Mouse (Mus musculus) embryonic facial prominence, embryonic 11.5 days (tissue): ENCODE results near the gene Usp1. TPM values are rescaled to one million over a fixed set of nuclear protein-coding genes. Genes with fewer than 3 reads are reported as not detected.

ENCODE experiments used
- ATAC-seq: fragments of 200-750 bp; cut with Nextera tagmentation; replicated peaks from 2 replicates; pipeline ENCODE4 v1.8.0; 2017; ENCODE audit warnings: low read depth; ENCODE audit not compliant: insufficient number of reproducible peaks, low FRiP score, low TSS enrichment
- DNase-seq: peaks from one replicate; pipeline ENCODE4 v3.0.0-alpha.2; 2015; ENCODE audit warnings: low spot score
- H3K27ac ChIP-seq: fragments of 300-500 bp; sonication (generic); replicated peaks from 2 replicates; pipeline ENCODE4 v1.5.1; 2014; ENCODE audit warnings: mild to moderate bottlenecking, low read depth, low read length, control low read depth
- H3K27me3 ChIP-seq: fragments of 300-500 bp; sonication (generic); 2 replicates; pipeline ENCODE4 v1.6.1; 2014; ENCODE audit warnings: mild to moderate bottlenecking, low read length, moderate library complexity, mixed read lengths; ENCODE audit not compliant: control insufficient read depth, insufficient read depth
- H3K36me3 ChIP-seq: fragments of 300-500 bp; sonication (generic); replicated peaks from 2 replicates; pipeline ENCODE4 v1.6.1; 2014; ENCODE audit warnings: low read depth, mild to moderate bottlenecking, low read length, moderate library complexity, mixed read lengths; ENCODE audit not compliant: control insufficient read depth, insufficient read depth
- H3K4me1 ChIP-seq: fragments of 300-500 bp; sonication (generic); 2 replicates; pipeline ENCODE4 v1.6.1; 2014; ENCODE audit warnings: low read length, mixed read lengths; ENCODE audit not compliant: control insufficient read depth, insufficient read depth
- H3K4me2 ChIP-seq: fragments of 300-500 bp; sonication (generic); 2 replicates; pipeline ENCODE4 v1.6.1; 2014; ENCODE audit warnings: low read depth, mild to moderate bottlenecking, control low read depth, low read length, moderate library complexity
- H3K4me3 ChIP-seq: fragments of 300-500 bp; sonication (generic); 2 replicates; pipeline ENCODE4 v1.5.1; 2014; ENCODE audit warnings: low read depth, low read length, control low read depth
- H3K9ac ChIP-seq: fragments of 300-500 bp; sonication (generic); replicated peaks from 2 replicates; pipeline ENCODE4 v1.6.1; 2014; ENCODE audit warnings: mild to moderate bottlenecking, control low read depth, low read length
- H3K9me3 ChIP-seq: fragments of 300-500 bp; sonication (generic); replicated peaks from 2 replicates; pipeline ENCODE4 v1.6.1; 2016; ENCODE audit warnings: mild to moderate bottlenecking, low read length, inconsistent platforms, mixed read lengths; ENCODE audit not compliant: control insufficient read depth
- WGBS: fragments of 180-500 bp; shearing (Covaris S2); extraction: QIAGEN DNeasy Blood & Tissue Kit; methylation state at CpG from one replicate; pipeline ENCODE4 v1.1.7; 2014; 5-methylcytosine and 5-hydroxymethylcytosine counted together
- polyA plus RNA-seq: library from polyadenylated mRNA; unstranded; fragments of >200 nt; fragmentation: Nextera tagmentation; extraction: Ambion mirVana; gene quantifications from 2 replicates; pipeline ENCODE4 v1.2.1, GENCODE M21; 2014

The Usp1 gene
- polyA plus RNA-seq, 1 experiment from 2014 or later = 138 TPM

DNA sequence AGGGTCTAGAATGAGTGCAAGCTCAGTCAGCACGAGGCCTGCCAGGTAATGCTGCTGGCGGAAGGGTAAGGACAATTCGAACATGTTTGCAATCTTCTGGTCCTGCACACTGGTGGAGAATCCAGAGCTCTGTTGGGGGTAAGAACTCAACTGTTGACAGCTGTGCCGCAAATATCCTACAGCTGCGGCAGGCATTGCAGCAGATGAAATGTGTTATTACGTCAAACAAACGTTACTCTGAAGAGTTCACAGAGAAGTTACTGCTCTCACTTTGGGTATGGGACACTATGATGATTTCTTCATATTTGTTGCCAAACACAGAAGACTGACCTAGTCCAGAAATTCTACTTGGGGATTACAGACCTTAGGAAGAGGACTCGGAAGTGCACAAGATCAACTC is 61.1 kb downstream of the Usp1 start:
- Histone ChIP-seq H3K4me2 (no peak overlapping the region), H3K9me3 (no peaks in the 10 kb centered on the region), H3K4me3 (no peak overlapping the region), H3K27ac (no peak overlapping the region), H3K4me1 (no peaks in the 10 kb centered on the region), H3K27me3 (no peaks in the 10 kb centered on the region), H3K36me3 (no peaks in the 10 kb centered on the region; the same call in 1 of the 2 replicates), H3K9ac (no peak overlapping the region)
- DNase-seq (no peak), ATAC-seq (no peak)
- WGBS = 85% methylated on average over 8 of the region's 8 CpGs

Other genes starting within 250 kb of the Usp1 start
- gene L1td1, start 197.1 kb upstream of the Usp1 start, polyA plus RNA-seq = 0.24 and 0.32 TPM in 2 replicates
- gene Kank4, start 106.3 kb upstream of the Usp1 start, polyA plus RNA-seq = 3.3 and 3.9 TPM in 2 replicates
- not detected in 2 replicates for gene I0C0044D17Rik, start 100.0 kb upstream of the Usp1 start, polyA plus RNA-seq
- 0.42 and 0.77 TPM in 2 replicates for gene Angptl3, start 107.1 kb downstream of the Usp1 start, polyA plus RNA-seq
- gene Dock7, start 197.1 kb downstream of the Usp1 start, polyA plus RNA-seq = 94.9 and 106 TPM in 2 replicates